ENCODE assay signal across 24 mouse cellular contexts in genomic region chr8:86740899-86741298, GRCm38 (mm10). TPM values are rescaled to one million over a fixed set of nuclear protein-coding genes. Genes with fewer than 3 reads are reported as not detected.
DNase-seq lines count a peak whose midpoint lies in the region; ATAC-seq and TF ChIP-seq lines count a peak whose summit lies in the region.
"Had no signal": no experiment of that assay in that cellular context is flagged by ENCODE, and none has a peak within 500 bp of the region (broad histone marks: within the 10 kb centered on the region; RNA-seq: fewer than 3 reads in every experiment).

No protein-coding gene starts in this region.

- no peak for DNase-seq in gastrocnemius, adult 2 months
- DNase-seq in gastrocnemius, postnatal 36 days = no peak
- DNase-seq in 3T3-L1 (ENCODE audit: low read depth, low spot score) = peak; percentile 45
- peak; percentile 51 for DNase-seq in MEL (ENCODE audit: low read depth, low spot score)
- no peak for DNase-seq in heart, adult 18-20 months
- no peak for DNase-seq in retina, embryonic 14.5 days (ENCODE audit: low spot score)
- DNase-seq: adrenal gland, adult 2 months; adrenal gland, adult 8-10 months; adrenal gland, postnatal 10 days; adrenal gland, postnatal 14 days; adrenal gland, postnatal 25 days; adrenal gland, postnatal 36 days; B cell, adult 2 months; cerebellum, adult 11 months; cerebellum, adult 11-12 months; cerebellum, adult 18-20 months; cerebellum, adult 2 months had no signal

- H3K79me2 ChIP-seq in MEL (ENCODE audit: control insufficient read depth, insufficient read depth, low read length, poor library complexity) = peaks cover 68% of the 10 kb centered on the region
- H3K79me2 ChIP-seq in myocyte (ENCODE audit: control insufficient read depth, insufficient read depth) = peaks cover 94% of the 10 kb centered on the region

- no peak for TF ChIP-seq RAD21 in MEL (IDR thresholded peaks at IDR 0.05; ENCODE audit: low read depth, low read length)

- peaks cover 24 to 25% of the 10 kb centered on the region in 2 experiments for H3K4me1 ChIP-seq in MEL (ENCODE audit: control insufficient read depth in 1 of 2, insufficient read depth in 2 of 2, low read length in 2 of 2)
- H3K4me1 ChIP-seq in kidney, embryonic 15.5 days = peaks cover 29% of the 10 kb centered on the region

- no peak; a peak in 1 of 4 replicates for TF ChIP-seq EP300 in MEL (IDR thresholded peaks at IDR 0.05; ENCODE audit: low read depth in 1 of 2, low read length in 2 of 2)

- TF ChIP-seq POLR2A in MEL (IDR thresholded peaks at IDR 0.05; ENCODE audit: control insufficient read depth in 1 of 2, insufficient read depth in 1 of 2, low read depth in 1 of 2, low read length in 2 of 2, poor library complexity in 1 of 2) (no peak), myocyte (IDR thresholded peaks at IDR 0.05; ENCODE audit: insufficient read length, low read depth) (no peak)

- H3K9me3 ChIP-seq in MEL (replicated peaks; ENCODE audit: insufficient read depth, low read length) = no peaks in the 10 kb centered on the region
- no peaks in the 10 kb centered on the region for H3K9me3 ChIP-seq in kidney, embryonic 15.5 days (replicated peaks)
- H3K9me3 ChIP-seq: G1E had no signal

- intact Hi-C loops in gastrocnemius, adult 2 months (cut with DNase I) = no loop called here
- intact Hi-C loops in gastrocnemius, postnatal 36 days (cut with DNase I) = no loop called here

- H3K27ac ChIP-seq in gastrocnemius, adult 2 months = peak overlapping the region; percentile 81
- H3K27ac ChIP-seq in MEL (ENCODE audit: control insufficient read depth, low read depth, low read length) = peak overlapping the region; percentile 48; the same call in 1 of the 2 replicates
- no peak overlapping the region for H3K27ac ChIP-seq in kidney, embryonic 15.5 days

- no peak overlapping the region for H3K4me3 ChIP-seq in gastrocnemius, adult 2 months
- H3K4me3 ChIP-seq in MEL (ENCODE audit: control insufficient read depth in 1 of 2, insufficient read depth in 1 of 2, low read depth in 2 of 2, low read length in 2 of 2) (no peak overlapping the region), myocyte (no peak overlapping the region)
- H3K4me3 ChIP-seq in kidney, embryonic 15.5 days (replicated peaks) = no peak overlapping the region

- no peak overlapping the region for H3K4me2 ChIP-seq in myocyte (ENCODE audit: low read depth)
- H3K4me2 ChIP-seq in kidney, embryonic 15.5 days = no peak overlapping the region

- H3K27me3 ChIP-seq in MEL (ENCODE audit: control insufficient read depth in 1 of 2, insufficient read depth in 2 of 2, low read length in 2 of 2) (no peaks in the 10 kb centered on the region), myocyte (ENCODE audit: control insufficient read depth, insufficient read depth, insufficient read length) (no peaks in the 10 kb centered on the region)
- H3K27me3 ChIP-seq in kidney, embryonic 15.5 days = no peaks in the 10 kb centered on the region
- H3K27me3 ChIP-seq: CH12.LX, Patski had no signal

- ATAC-seq in kidney, embryonic 15.5 days (replicated peaks; ENCODE audit: low FRiP score) = no peak
- ATAC-seq: activated CD4-positive, CD25-positive, alpha-beta regulatory T cell, adult 4 months; CD4-positive, CD25-positive, alpha-beta regulatory T cell, adult 4 months; Patski had no signal

- H3ac ChIP-seq in myocyte (ENCODE audit: control insufficient read depth, insufficient read length) = no peak overlapping the region

- no peak for TF ChIP-seq CTCF in gastrocnemius, adult 2 months (IDR thresholded peaks at IDR 0.05)
- no peak for TF ChIP-seq CTCF in MEL (IDR thresholded peaks at IDR 0.05 in 2 of 3, conservative IDR thresholded peaks at IDR 0.05 in 1 of 3; ENCODE audit: control insufficient read depth in 1 of 3, insufficient read depth in 1 of 3, low read depth in 2 of 3, low read length in 3 of 3, poor library complexity in 1 of 3, severe bottlenecking in 1 of 3)

- H3K9ac ChIP-seq in MEL (ENCODE audit: control insufficient read depth, low read depth, low read length, poor library complexity, severe bottlenecking) = peak overlapping the region; percentile 14; the same call in 1 of the 2 replicates
- H3K9ac ChIP-seq in kidney, embryonic 15.5 days = no peak overlapping the region

- peaks cover 0 to 54% of the 10 kb centered on the region in 2 experiments; a peak in 2 of 4 replicates for H3K36me3 ChIP-seq in MEL (ENCODE audit: control insufficient read depth in 1 of 2, insufficient read depth in 2 of 2, low read length in 2 of 2)
- no peaks in the 10 kb centered on the region for H3K36me3 ChIP-seq in myocyte (ENCODE audit: control insufficient read depth, insufficient read depth)
- H3K36me3 ChIP-seq in kidney, embryonic 15.5 days = no peaks in the 10 kb centered on the region

TF ChIP-seq in MEL, 35 proteins besides CTCF, POLR2A, EP300 and RAD21:
- TF ChIP-seq MYC (IDR thresholded peaks at IDR 0.05; ENCODE audit: low read depth, low read length) (no peak), SMC3 (IDR thresholded peaks at IDR 0.05; ENCODE audit: low read depth, low read length) (no peak), CHD1 (IDR thresholded peaks at IDR 0.05; ENCODE audit: low read depth, low read length) (no peak), BHLHE40 (IDR thresholded peaks at IDR 0.05; ENCODE audit: borderline replicate concordance, low read depth, low read length) (no peak), MXI1 (IDR thresholded peaks at IDR 0.05; ENCODE audit: low read depth, low read length) (no peak), MEF2A (IDR thresholded peaks at IDR 0.05; ENCODE audit: extremely low read depth, insufficient replicate concordance, low read depth, low read length, poor library complexity, severe bottlenecking) (no peak), UBTF (IDR thresholded peaks at IDR 0.05; ENCODE audit: borderline replicate concordance, insufficient read depth, low read depth, low read length) (no peak), E2F4 (IDR thresholded peaks at IDR 0.05; ENCODE audit: borderline replicate concordance, low read depth, low read length) (no peak), MYB (IDR thresholded peaks at IDR 0.05; ENCODE audit: low read depth, low read length) (no peak), USF2 (IDR thresholded peaks at IDR 0.05; ENCODE audit: borderline replicate concordance in 1 of 2, insufficient read depth in 1 of 2, low read depth in 1 of 2, low read length in 2 of 2) (no peak), POLR2AphosphoS2 (IDR thresholded peaks at IDR 0.05; ENCODE audit: low read length) (no peak), TCF12 (IDR thresholded peaks at IDR 0.05; ENCODE audit: low read depth, low read length) (no peak), GATA1 (IDR thresholded peaks at IDR 0.05; ENCODE audit: low read depth, low read length) (no peak), KAT2A (conservative IDR thresholded peaks at IDR 0.05; ENCODE audit: low read depth, low read length) (no peak; the same call in 1 of the 2 replicates), MAFK (IDR thresholded peaks at IDR 0.05; ENCODE audit: borderline replicate concordance, low read depth, low read length) (no peak)

TF ChIP-seq in myocyte, 11 proteins besides CTCF, POLR2A, EP300 and RAD21:
- no peak for TF ChIP-seq TCF3 (IDR thresholded peaks at IDR 0.05; ENCODE audit: insufficient read length, low read depth)
- TF ChIP-seq CEBPB (IDR thresholded peaks at IDR 0.05; ENCODE audit: insufficient read depth, poor library complexity, severe bottlenecking) = peak; percentile 61; the same call in 1 of the 2 replicates

RNA-seq across cellular contexts. Expression of gene Gm10638, which starts 4.6 kb away (rescaled TPM):
- total RNA-seq in gastrocnemius, adult 2 months (2021) = 1 to 10 TPM; 4.9 to 5.3 TPM
- total RNA-seq in gastrocnemius, postnatal 36 days (2021) = 1 to 10 TPM; 3.9 to 7.0 TPM
- total RNA-seq in MEL (2012; rRNA removed) = 0.20 and 0.23 TPM in 2 replicates
- polyA plus RNA-seq in MEL (2012; ENCODE audit: insufficient read depth in 1 of 2, insufficient read length in 2 of 2, low read depth in 1 of 2, low replicate concordance in 2 of 2, missing spikeins in 1 of 2) (under 1 TPM in 1 of 2 experiments, not detected in 1; 0.52 TPM), myocyte (2012; fragmentation: generic; extraction: Trizol) (1.2 TPM)
- polyA plus RNA-seq in kidney, embryonic 15.5 days (2015; fragmentation: Nextera tagmentation; extraction: Ambion mirVana) = 4.8 and 5.7 TPM in 2 replicates
- 1 to 10 TPM; 3.9 to 4.7 TPM for total RNA-seq in heart, adult 18-20 months (2021)
- polyA plus RNA-seq: activated CD4-positive, CD25-positive, alpha-beta regulatory T cell, adult 4 months; CD4-positive, CD25-positive, alpha-beta regulatory T cell, adult 4 months had no signal

RNA-seq across cellular contexts. Expression of gene Siah1a, which starts 4.8 kb away (rescaled TPM):
- 10 to 100 TPM in 1 of 2 experiments, 1 to 10 TPM in 1; 9.6 to 14.9 TPM for total RNA-seq in gastrocnemius, adult 2 months (2021)
- 10 to 100 TPM in 1 of 2 experiments, 1 to 10 TPM in 1; 9.6 to 10.8 TPM for total RNA-seq in gastrocnemius, postnatal 36 days (2021)
- total RNA-seq in MEL (2012; rRNA removed) = 8.3 and 8.9 TPM in 2 replicates
- polyA plus RNA-seq in MEL (2012; ENCODE audit: insufficient read depth in 1 of 2, insufficient read length in 2 of 2, low read depth in 1 of 2, low replicate concordance in 2 of 2, missing spikeins in 1 of 2) = 10 to 100 TPM in 1 of 2 experiments, not detected in 1; 12.2 TPM
- polyA plus RNA-seq in myocyte (2012; fragmentation: generic; extraction: Trizol) = 12.0 TPM
- polyA plus RNA-seq in kidney, embryonic 15.5 days (2015; fragmentation: Nextera tagmentation; extraction: Ambion mirVana) = 46.4 and 48.7 TPM in 2 replicates
- total RNA-seq in heart, adult 18-20 months (2021) = 10 to 100 TPM; 13.4 to 14.1 TPM

Comparison
In these comparisons a context has a peak if more than half of its experiments do, and no peak if none do; other contexts are left out.
1. DNase-seq: peak in 3T3-L1 (single experiment) and MEL (single experiment); none in gastrocnemius, adult 2 months (single experiment), gastrocnemius, postnatal 36 days (0 of 2), heart, adult 18-20 months (0 of 2) and retina, embryonic 14.5 days (single experiment).